Mouse (Mus musculus) heart, embryonic 15.5 days (tissue): Measurements from ENCODE around the gene Slc44a3. TPM values are rescaled to one million over a fixed set of nuclear protein-coding genes. Genes with fewer than 3 reads are reported as not detected.

Source experiments
- ATAC-seq: fragments of 200-750 bp; cut with Nextera tagmentation; replicated peaks from 2 replicates; pipeline ENCODE4 v1.8.0; 2017; ENCODE audit warnings: low read depth, moderate TSS enrichment; ENCODE audit not compliant: insufficient number of reproducible peaks, insufficient read depth, low FRiP score
- H3K27ac ChIP-seq: fragments of 300-500 bp; sonication (generic); 2 replicates; pipeline ENCODE4 v1.5.1; 2015; ENCODE audit warnings: mild to moderate bottlenecking, inconsistent platforms
- H3K27me3 ChIP-seq: fragments of 300-500 bp; sonication (generic); 2 replicates; pipeline ENCODE4 v1.6.1; 2015; ENCODE audit warnings: inconsistent platforms
- H3K36me3 ChIP-seq: fragments of 300-500 bp; sonication (generic); 2 replicates; pipeline ENCODE4 v1.6.1; 2015; ENCODE audit warnings: mild to moderate bottlenecking, inconsistent platforms
- H3K4me1 ChIP-seq: fragments of 300-500 bp; sonication (generic); replicated peaks from 2 replicates; pipeline ENCODE4 v1.6.1; 2015; ENCODE audit warnings: inconsistent platforms
- H3K4me2 ChIP-seq: fragments of 300-500 bp; sonication (generic); 2 replicates; pipeline ENCODE4 v1.6.1; 2015; ENCODE audit warnings: inconsistent platforms, mild to moderate bottlenecking, moderate library complexity
- H3K4me3 ChIP-seq: fragments of 300-500 bp; sonication (generic); 2 replicates; pipeline ENCODE4 v1.5.1; 2015; ENCODE audit warnings: mild to moderate bottlenecking, inconsistent platforms
- H3K9ac ChIP-seq: fragments of 300-500 bp; sonication (generic); 2 replicates; pipeline ENCODE4 v1.6.1; 2015; ENCODE audit warnings: mild to moderate bottlenecking, inconsistent platforms
- H3K9me3 ChIP-seq: fragments of 300-500 bp; sonication (generic); replicated peaks from 2 replicates; pipeline ENCODE4 v1.6.1; 2016; ENCODE audit warnings: inconsistent platforms
- WGBS: fragments of 180-500 bp; shearing (Covaris S2); methylation state at CpG from one replicate; pipeline ENCODE4 v1.1.7; 2015; ENCODE audit warnings: mixed read lengths; 5-methylcytosine and 5-hydroxymethylcytosine counted together
- polyA plus RNA-seq: library from polyadenylated mRNA; unstranded; fragments of >200 nt; fragmentation: Nextera tagmentation; extraction: Ambion mirVana; gene quantifications from 2 replicates; pipeline ENCODE4 v1.2.1, GENCODE M21; 2015

Gene Slc44a3
- polyA plus RNA-seq, 1 experiment from 2014 or later, result 0.94 TPM

- ATAC-seq, result no peak
- WGBS, result 75% methylated on average over 10 of the region's 10 CpGs
- no peaks in the 10 kb centered on the region for H3K9me3 ChIP-seq
- H3K4me1 ChIP-seq, result peaks cover 13% of the 10 kb centered on the region
- no peak overlapping the region for H3K9ac ChIP-seq
- no peaks in the 10 kb centered on the region for H3K36me3 ChIP-seq
- no peak overlapping the region for H3K27ac ChIP-seq
- H3K27me3 ChIP-seq, result peaks cover 19% of the 10 kb centered on the region; the same call in 1 of the 2 replicates
- H3K4me3 ChIP-seq, result no peak overlapping the region
- no peak overlapping the region for H3K4me2 ChIP-seq
Observed at GRCm38 (mm10) chr3:121530546-121531258, 1.5 kb downstream of the Slc44a3 start.

- no peak overlapping the region for H3K27ac ChIP-seq
- ATAC-seq, result no peak
- H3K36me3 ChIP-seq, result no peaks in the 10 kb centered on the region
- H3K9me3 ChIP-seq, result no peaks in the 10 kb centered on the region
- WGBS, result 52% methylated on average over 17 of the region's 17 CpGs
- H3K4me1 ChIP-seq, result peaks cover 8% of the 10 kb centered on the region; the same call in 1 of the 2 replicates
- H3K27me3 ChIP-seq, result no peaks in the 10 kb centered on the region
- no peak overlapping the region for H3K4me3 ChIP-seq
- H3K9ac ChIP-seq, result no peak overlapping the region
- H3K4me2 ChIP-seq, result no peak overlapping the region
Observed at GRCm38 (mm10) chr3:121526096-121527093, 5.8 kb downstream of the Slc44a3 start.

GRCm38 (mm10) chr3:121521633-121522125 lies 10.5 kb downstream of the Slc44a3 start:
- no peak overlapping the region for H3K4me2 ChIP-seq
- H3K27me3 ChIP-seq, result no peaks in the 10 kb centered on the region
- no peak for ATAC-seq
- no peaks in the 10 kb centered on the region for H3K9me3 ChIP-seq
- no peak overlapping the region for H3K9ac ChIP-seq
- no peaks in the 10 kb centered on the region for H3K36me3 ChIP-seq
- no peak overlapping the region for H3K4me3 ChIP-seq
- WGBS, result 66% methylated on average over 10 of the region's 10 CpGs
- peaks cover 5% of the 10 kb centered on the region; the same call in 1 of the 2 replicates for H3K4me1 ChIP-seq
- H3K27ac ChIP-seq, result no peak overlapping the region

GRCm38 (mm10) chr3:121521123-121521522 lies 11.1 kb downstream of the Slc44a3 start:
- no peak overlapping the region for H3K9ac ChIP-seq
- ATAC-seq, result no peak
- WGBS, result 81% methylated on average over 3 of the region's 3 CpGs

GRCm38 (mm10) chr3:121517030-121517429 lies 15.2 kb downstream of the Slc44a3 start:
- 92% methylated on average over 8 of the region's 8 CpGs for WGBS
- no peaks in the 10 kb centered on the region for H3K27me3 ChIP-seq
- no peak overlapping the region for H3K9ac ChIP-seq
- H3K4me2 ChIP-seq, result no peak overlapping the region
- no peak overlapping the region for H3K4me3 ChIP-seq
- no peaks in the 10 kb centered on the region for H3K36me3 ChIP-seq
- ATAC-seq, result no peak
- no peaks in the 10 kb centered on the region for H3K9me3 ChIP-seq
- no peak overlapping the region for H3K27ac ChIP-seq
- no peaks in the 10 kb centered on the region for H3K4me1 ChIP-seq

More at GRCm38 (mm10) chr3:121521123-121521522, 11.1 kb downstream of the Slc44a3 start:
- Histone ChIP-seq H3K27me3 (no peaks in the 10 kb centered on the region), H3K9me3 (no peaks in the 10 kb centered on the region), H3K4me2 (no peak overlapping the region), H3K4me3 (no peak overlapping the region), H3K36me3 (no peaks in the 10 kb centered on the region), H3K4me1 (0 out of 2 replicates have a peak, but pooled peaks cover 4% of the 10 kb centered on the region), H3K27ac (no peak overlapping the region)

GRCm38 (mm10) chr3:121509141-121509540 lies 23.1 kb downstream of the Slc44a3 start:
- H3K27me3 ChIP-seq, result no peaks in the 10 kb centered on the region
- WGBS, result 29% methylated on average over 5 of the region's 5 CpGs
- H3K4me2 ChIP-seq, result 0 out of 2 replicates have a peak overlapping the region, but pooled peaks have one; percentile 6
- peaks cover 12% of the 10 kb centered on the region; the same call in 1 of the 2 replicates for H3K4me1 ChIP-seq
- H3K4me3 ChIP-seq, result no peak overlapping the region
- no peaks in the 10 kb centered on the region for H3K36me3 ChIP-seq
- no peaks in the 10 kb centered on the region for H3K9me3 ChIP-seq
- ATAC-seq, result peak; percentile 82
- peak overlapping the region; percentile 71 for H3K27ac ChIP-seq
- H3K9ac ChIP-seq, result no peak overlapping the region

GRCm38 (mm10) chr3:121507678-121508077 lies 24.5 kb downstream of the Slc44a3 start:
- no peaks in the 10 kb centered on the region for H3K27me3 ChIP-seq
- H3K9ac ChIP-seq, result no peak overlapping the region
- H3K4me2 ChIP-seq, result no peak overlapping the region
- H3K27ac ChIP-seq, result no peak overlapping the region
- 97% methylated on average over 14 of the region's 14 CpGs for WGBS
- ATAC-seq, result no peak
- no peaks in the 10 kb centered on the region for H3K36me3 ChIP-seq
- H3K4me3 ChIP-seq, result no peak overlapping the region
- H3K4me1 ChIP-seq, result peaks cover 12% of the 10 kb centered on the region; the same call in 1 of the 2 replicates
- no peaks in the 10 kb centered on the region for H3K9me3 ChIP-seq

- no peaks in the 10 kb centered on the region for H3K9me3 ChIP-seq
- H3K36me3 ChIP-seq, result no peaks in the 10 kb centered on the region
- no peak overlapping the region for H3K27ac ChIP-seq
- 79% methylated on average over 7 of the region's 7 CpGs for WGBS
- ATAC-seq, result no peak
- peaks cover 12% of the 10 kb centered on the region; the same call in 1 of the 2 replicates for H3K4me1 ChIP-seq
- H3K27me3 ChIP-seq, result no peaks in the 10 kb centered on the region
- H3K4me3 ChIP-seq, result no peak overlapping the region
- no peak overlapping the region for H3K4me2 ChIP-seq
- no peak overlapping the region for H3K9ac ChIP-seq
Observed at GRCm38 (mm10) chr3:121506756-121507155, 25.4 kb downstream of the Slc44a3 start.

- peaks cover 12% of the 10 kb centered on the region; the same call in 1 of the 2 replicates for H3K4me1 ChIP-seq
- H3K27me3 ChIP-seq, result no peaks in the 10 kb centered on the region
- no peak overlapping the region for H3K4me3 ChIP-seq
- H3K27ac ChIP-seq, result no peak overlapping the region
- no peaks in the 10 kb centered on the region for H3K36me3 ChIP-seq
- no peak overlapping the region for H3K4me2 ChIP-seq
- H3K9ac ChIP-seq, result no peak overlapping the region
- no peak for ATAC-seq
- WGBS, result 88% methylated on average over 8 of the region's 8 CpGs
- no peaks in the 10 kb centered on the region for H3K9me3 ChIP-seq
Observed at GRCm38 (mm10) chr3:121506175-121506574, 26.0 kb downstream of the Slc44a3 start.

- H3K9ac ChIP-seq, result no peak overlapping the region
- H3K4me1 ChIP-seq, result peaks cover 17% of the 10 kb centered on the region
- no peak for ATAC-seq
- no peak overlapping the region for H3K27ac ChIP-seq
- 61% methylated on average over 8 of the region's 8 CpGs for WGBS
- H3K4me2 ChIP-seq, result no peak overlapping the region
- no peak overlapping the region for H3K4me3 ChIP-seq
- H3K27me3 ChIP-seq, result no peaks in the 10 kb centered on the region
- no peaks in the 10 kb centered on the region for H3K9me3 ChIP-seq
- H3K36me3 ChIP-seq, result no peaks in the 10 kb centered on the region
Observed at GRCm38 (mm10) chr3:121504927-121505487, 27.2 kb downstream of the Slc44a3 start.

GRCm38 (mm10) chr3:121500734-121501133 lies 31.5 kb downstream of the Slc44a3 start:
- H3K9me3 ChIP-seq, result no peaks in the 10 kb centered on the region
- no peak overlapping the region for H3K27ac ChIP-seq
- H3K4me2 ChIP-seq, result peak overlapping the region; percentile 4; the same call in 1 of the 2 replicates
- no peak overlapping the region for H3K9ac ChIP-seq
- WGBS, result 26% methylated on average over 5 of the region's 5 CpGs
- H3K4me3 ChIP-seq, result no peak overlapping the region
- H3K4me1 ChIP-seq, result peaks cover 6% of the 10 kb centered on the region
- peak; percentile 39; the same call in 1 of the 2 replicates for ATAC-seq
- H3K36me3 ChIP-seq, result no peaks in the 10 kb centered on the region
- no peaks in the 10 kb centered on the region for H3K27me3 ChIP-seq
